Mouse (Mus musculus) midbrain, postnatal 0 days (tissue): ENCODE measurements around the gene Ephb6. TPM values are rescaled to one million over a fixed set of nuclear protein-coding genes. Genes with fewer than 3 reads are reported as not detected.

ENCODE experiments used
- ATAC-seq: fragments of 200-750 bp; cut with Nextera tagmentation; 2 replicates; pipeline ENCODE4 v1.8.0; 2017; ENCODE audit warnings: moderate number of reproducible peaks, mild to moderate bottlenecking, moderate TSS enrichment, moderate library complexity; ENCODE audit not compliant: low FRiP score
- DNase-seq: peaks from one replicate; pipeline ENCODE4 v3.0.0-alpha.2; 2015; ENCODE audit warnings: low spot score
- H3K27ac ChIP-seq: fragments of 300-500 bp; sonication (generic); 2 replicates; pipeline ENCODE4 v1.5.1; 2014; ENCODE audit warnings: low read depth, mild to moderate bottlenecking, low read length, mixed read lengths
- H3K27me3 ChIP-seq: fragments of 300-500 bp; sonication (generic); 2 replicates; pipeline ENCODE4 v1.6.1; 2014; ENCODE audit warnings: low read length, control low read depth, mixed read lengths; ENCODE audit not compliant: insufficient read depth
- H3K36me3 ChIP-seq: fragments of 300-500 bp; sonication (generic); 2 replicates; pipeline ENCODE4 v1.6.1; 2014; ENCODE audit warnings: low read length, control low read depth, mixed read lengths; ENCODE audit not compliant: insufficient read depth
- H3K4me1 ChIP-seq: fragments of 300-500 bp; sonication (generic); 2 replicates; pipeline ENCODE4 v1.6.1; 2014; ENCODE audit warnings: mild to moderate bottlenecking, control low read depth, antibody characterized with exemption, low read length, mixed read lengths; ENCODE audit not compliant: insufficient read depth
- H3K4me2 ChIP-seq: fragments of 300-500 bp; sonication (generic); 2 replicates; pipeline ENCODE4 v1.6.1; 2014; ENCODE audit warnings: low read depth, mild to moderate bottlenecking, low read length, mixed read lengths; ENCODE audit not compliant: poor library complexity, severe bottlenecking
- H3K4me3 ChIP-seq: fragments of 300-500 bp; sonication (generic); 2 replicates; pipeline ENCODE4 v1.5.1; 2014; ENCODE audit warnings: low read depth, mild to moderate bottlenecking, low read length, moderate library complexity
- H3K9ac ChIP-seq: fragments of 300-500 bp; sonication (generic); replicated peaks from 2 replicates; pipeline ENCODE4 v1.6.1; 2014; ENCODE audit warnings: mild to moderate bottlenecking, low read length, moderate library complexity, mixed read lengths; ENCODE audit not compliant: poor library complexity, severe bottlenecking
- H3K9me3 ChIP-seq: fragments of 300-500 bp; sonication (generic); 2 replicates; pipeline ENCODE4 v1.6.1; 2016; ENCODE audit warnings: low read length, control low read depth
- CTCF ChIP-seq: IDR thresholded peaks from 2 replicates; pipeline ENCODE4 v1.5.1; 2016; ENCODE audit warnings: antibody characterized with exemption, mild to moderate bottlenecking
- WGBS: fragments of 180-500 bp; shearing (Covaris S2); extraction: QIAGEN DNeasy Blood & Tissue Kit; methylation state at CpG from one replicate; pipeline ENCODE4 v1.1.7; 2014; 5-methylcytosine and 5-hydroxymethylcytosine counted together
- polyA plus RNA-seq: library from polyadenylated mRNA; unstranded; fragments of >200 nt; fragmentation: Nextera tagmentation; extraction: Ambion mirVana; gene quantifications from 2 replicates; pipeline ENCODE4 v1.2.1, GENCODE M21; 2015
- total RNA-seq: library from RNA; depleted of rRNA; stranded (reverse); fragments of >200 nt; gene quantifications from 2 replicates; pipeline ENCODE4 v1.2.3, GENCODE M21; 2014

The Ephb6 gene
- total and polyA plus RNA-seq, 2 experiments from 2014 or later, result 32.0 to 70.3 TPM

- 84% methylated on average over 4 of the region's 4 CpGs for WGBS
- ATAC-seq, result no peak
Measured at GRCm38 (mm10) chr6:41631549-41631948, 26.3 kb downstream of the Ephb6 start.

GRCm38 (mm10) chr6:41635211-41635610, 29.9 kb downstream of the Ephb6 start:
- 38% methylated on average over 1 of the region's 1 CpGs for WGBS
- TF ChIP-seq CTCF, result no peak
- no peaks in the 10 kb centered on the region for H3K27me3 ChIP-seq
- no peaks in the 10 kb centered on the region for H3K9me3 ChIP-seq
- H3K4me3 ChIP-seq, result no peak overlapping the region
- ATAC-seq (no peak), DNase-seq (peak; percentile 33)
- no peak overlapping the region for H3K9ac ChIP-seq
- no peak overlapping the region for H3K4me2 ChIP-seq
- no peak overlapping the region for H3K27ac ChIP-seq
- no peaks in the 10 kb centered on the region for H3K4me1 ChIP-seq
- H3K36me3 ChIP-seq, result no peaks in the 10 kb centered on the region

More at GRCm38 (mm10) chr6:41631549-41631948, 26.3 kb downstream of the Ephb6 start:
- TF ChIP-seq CTCF, result no peak
- H3K4me2 ChIP-seq, result no peak overlapping the region
- no peak overlapping the region for H3K27ac ChIP-seq
- no peaks in the 10 kb centered on the region for H3K4me1 ChIP-seq
- no peak for DNase-seq
- H3K9ac ChIP-seq, result no peak overlapping the region
- no peaks in the 10 kb centered on the region for H3K36me3 ChIP-seq
- no peaks in the 10 kb centered on the region for H3K9me3 ChIP-seq
- H3K4me3 ChIP-seq, result no peak overlapping the region
- no peaks in the 10 kb centered on the region for H3K27me3 ChIP-seq

DNA sequence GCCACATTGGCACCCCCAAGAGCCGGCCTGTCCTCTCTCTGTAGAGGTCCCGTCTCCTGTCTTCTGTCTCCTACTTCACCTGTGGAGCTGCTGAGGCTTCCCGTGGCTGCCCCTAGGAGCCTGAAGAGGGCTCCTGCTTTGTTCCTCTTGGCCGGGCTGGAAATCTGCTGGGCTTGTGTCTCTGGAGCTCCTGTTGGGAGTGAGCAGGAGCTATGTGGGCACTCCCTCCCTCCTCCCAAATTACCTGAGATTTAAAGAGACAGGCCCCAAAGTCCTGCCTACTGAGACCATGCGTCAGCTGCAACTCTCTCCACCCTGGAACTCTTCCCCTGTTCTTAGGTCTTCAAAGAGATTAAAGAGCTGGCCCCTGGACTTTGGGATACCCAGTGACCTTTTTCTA, 30.9 kb downstream of the Ephb6 start, which contains the start of gene Trpv6:
Gene Trpv6 (minus strand): TSS at position 228 of the 400 bp plus-strand sequence.
- no peak for TF ChIP-seq CTCF
- Histone ChIP-seq H3K4me1 (no peaks in the 10 kb centered on the region), H3K4me2 (no peak within 1 kb of the TSS), H3K9me3 (no peaks in the 10 kb centered on the region), H3K36me3 (no peaks in the 10 kb centered on the region), H3K4me3 (no peak within 1 kb of the TSS), H3K27me3 (no peaks in the 10 kb centered on the region), H3K27ac (no peak within 1 kb of the TSS), H3K9ac (no peak within 1 kb of the TSS)
- 33% methylated on average over 5 of the region's 5 CpGs for WGBS
- ATAC-seq (no peak), DNase-seq (no peak)

DNA sequence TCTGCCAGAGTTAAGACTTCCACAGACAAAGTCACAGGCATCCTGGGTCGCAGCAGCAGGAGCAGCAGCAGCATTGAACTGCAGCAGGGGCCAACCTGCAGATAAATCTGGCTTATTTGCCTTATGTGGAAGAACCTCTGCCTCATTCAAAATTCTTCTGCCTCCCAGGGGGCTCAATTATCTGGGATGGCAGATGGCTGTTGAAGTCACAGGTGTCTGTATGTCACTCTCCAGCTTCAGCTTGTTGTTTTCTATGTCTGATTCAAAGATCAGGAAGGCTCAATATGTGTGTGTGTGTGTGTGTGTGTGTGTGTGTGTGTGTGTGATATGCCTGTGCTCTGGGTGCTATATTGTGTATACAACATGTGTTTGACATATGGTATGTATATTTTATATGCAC, 32.1 kb downstream of the Ephb6 start:
- TF ChIP-seq CTCF, result no peak
- Histone ChIP-seq H3K27me3 (no peaks in the 10 kb centered on the region), H3K27ac (no peak overlapping the region), H3K36me3 (no peaks in the 10 kb centered on the region), H3K4me3 (no peak overlapping the region), H3K9ac (no peak overlapping the region), H3K4me2 (no peak overlapping the region), H3K4me1 (no peaks in the 10 kb centered on the region), H3K9me3 (no peaks in the 10 kb centered on the region)
- no peak for ATAC-seq
- peak; percentile 5 for DNase-seq
- WGBS, result 23% methylated on average over 1 of the region's 1 CpGs

GRCm38 (mm10) chr6:41637927-41638506, 32.7 kb downstream of the Ephb6 start:
- H3K36me3 ChIP-seq, result no peaks in the 10 kb centered on the region

DNA sequence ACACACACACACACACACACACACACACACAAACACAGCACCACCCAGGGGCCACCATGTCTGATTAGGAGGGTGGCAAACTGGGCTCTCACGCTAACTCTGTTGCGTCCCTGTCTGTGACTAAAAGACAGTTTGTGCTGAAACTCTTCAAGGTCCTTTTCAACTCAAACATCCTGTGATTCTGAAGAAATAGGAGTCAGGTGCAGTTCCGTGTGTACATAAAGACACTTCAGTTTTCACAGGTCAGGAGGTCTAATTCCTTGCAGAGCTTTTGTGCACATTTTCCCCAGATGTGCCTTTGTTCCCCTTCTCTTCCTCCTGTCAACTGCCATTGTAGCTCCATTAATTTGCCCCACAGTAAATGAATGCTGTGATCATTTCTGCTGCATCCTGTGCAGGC, 35.2 kb downstream of the Ephb6 start:
- no peak for ATAC-seq
- no peaks in the 10 kb centered on the region for H3K9me3 ChIP-seq
- WGBS, result 68% methylated on average over 3 of the region's 3 CpGs
- no peaks in the 10 kb centered on the region for H3K4me1 ChIP-seq
- H3K4me2 ChIP-seq, result no peak overlapping the region
- no peak for DNase-seq
- no peak overlapping the region for H3K4me3 ChIP-seq
- H3K27ac ChIP-seq, result no peak overlapping the region
- no peaks in the 10 kb centered on the region for H3K36me3 ChIP-seq
- no peak for TF ChIP-seq CTCF
- H3K9ac ChIP-seq, result no peak overlapping the region
- H3K27me3 ChIP-seq, result no peaks in the 10 kb centered on the region

More at GRCm38 (mm10) chr6:41637927-41638506, 32.7 kb downstream of the Ephb6 start:
- no peak for TF ChIP-seq CTCF
- 78% methylated on average over 6 of the region's 6 CpGs for WGBS
- Histone ChIP-seq H3K4me1 (no peaks in the 10 kb centered on the region), H3K4me2 (no peak overlapping the region), H3K27ac (no peak overlapping the region), H3K9ac (no peak overlapping the region), H3K27me3 (no peaks in the 10 kb centered on the region), H3K9me3 (no peaks in the 10 kb centered on the region), H3K4me3 (no peak overlapping the region)
- DNase-seq, result no peak
- ATAC-seq, result no peak
